Mouse (Mus musculus) heart, adult 9 months (tissue): ENCODE results near the gene Col1a2.

Experiments
- DNase-seq, 2 experiments: peaks; one replicate each; pipeline ENCODE4 v3.0.0; 2022; ENCODE audit warnings: low spot score in 2 of 2

Gene Col1a2

DNA sequence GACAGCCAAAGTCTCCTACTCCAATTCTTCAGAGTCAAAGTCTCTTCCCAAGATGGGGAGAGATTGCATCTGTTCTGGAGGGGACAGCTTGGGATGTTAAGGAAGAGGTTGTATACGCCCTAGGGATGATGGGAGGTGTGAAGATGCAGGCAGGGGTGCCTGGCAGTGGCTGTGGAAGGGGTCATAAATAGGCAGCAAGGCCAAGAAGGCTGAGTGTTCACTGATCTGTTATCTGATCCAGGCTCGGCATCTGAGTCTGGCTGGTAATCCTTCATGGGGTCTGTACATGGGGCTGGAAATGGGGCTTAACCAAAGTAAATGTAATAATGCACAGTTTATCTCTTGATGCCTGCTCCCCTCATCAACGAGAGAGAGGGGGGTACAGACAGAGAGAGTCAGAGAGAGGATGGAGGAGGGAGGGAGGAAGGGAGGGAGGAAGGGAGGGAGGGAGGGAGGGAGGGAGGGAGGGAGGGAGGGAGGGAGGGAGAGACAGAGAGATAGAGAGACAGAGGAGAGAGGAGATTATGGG is at the start of gene Col1a2:
TSS of gene Col1a2 (plus strand) at position 212 of the 529 bp plus-strand sequence.
- DNase-seq, result no peak

GRCm38 (mm10) chr6:4455518-4455917 is 49.1 kb upstream of the Col1a2 start:
- no peak for DNase-seq

GRCm38 (mm10) chr6:4455961-4456617 is 48.5 kb upstream of the Col1a2 start:
- peak; percentile 12 to 23 for DNase-seq

DNA sequence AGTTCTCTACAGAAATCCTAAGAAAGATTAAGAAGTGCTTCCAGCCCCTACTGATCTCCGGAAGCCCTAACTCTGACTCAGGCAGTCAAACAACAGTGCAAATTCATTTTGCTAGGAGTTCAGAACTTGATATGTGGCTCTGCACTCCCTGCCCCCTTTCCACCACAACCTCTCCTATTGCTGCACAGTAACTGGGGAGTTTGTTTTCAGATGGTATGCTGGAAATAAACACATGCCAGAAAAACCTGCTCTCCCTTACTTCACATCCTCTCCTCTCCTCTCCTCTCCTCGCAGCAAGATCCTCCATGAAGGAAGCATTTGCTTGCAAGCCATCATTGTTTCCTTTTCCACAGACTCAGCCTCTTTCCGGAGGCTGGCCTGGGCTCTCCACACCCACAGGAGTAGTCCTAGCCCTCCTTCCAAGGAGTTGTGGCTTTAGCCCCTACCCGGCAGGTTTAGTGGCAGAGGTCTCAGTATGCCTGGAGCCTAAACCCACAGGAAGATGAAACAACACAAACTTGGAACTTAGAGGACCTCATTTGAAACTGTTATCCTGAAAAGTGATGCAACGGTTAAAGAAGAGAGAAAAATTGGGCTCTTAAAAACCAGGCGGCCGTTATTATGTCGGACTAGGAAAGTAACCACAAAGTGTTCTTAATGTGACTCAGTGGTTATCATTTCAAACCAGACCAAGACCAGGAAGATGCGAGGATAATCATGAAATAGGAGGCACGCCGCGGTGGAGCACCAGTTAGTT is 47.7 kb upstream of the Col1a2 start:
- peak; percentile 22 to 38 for DNase-seq

DNA sequence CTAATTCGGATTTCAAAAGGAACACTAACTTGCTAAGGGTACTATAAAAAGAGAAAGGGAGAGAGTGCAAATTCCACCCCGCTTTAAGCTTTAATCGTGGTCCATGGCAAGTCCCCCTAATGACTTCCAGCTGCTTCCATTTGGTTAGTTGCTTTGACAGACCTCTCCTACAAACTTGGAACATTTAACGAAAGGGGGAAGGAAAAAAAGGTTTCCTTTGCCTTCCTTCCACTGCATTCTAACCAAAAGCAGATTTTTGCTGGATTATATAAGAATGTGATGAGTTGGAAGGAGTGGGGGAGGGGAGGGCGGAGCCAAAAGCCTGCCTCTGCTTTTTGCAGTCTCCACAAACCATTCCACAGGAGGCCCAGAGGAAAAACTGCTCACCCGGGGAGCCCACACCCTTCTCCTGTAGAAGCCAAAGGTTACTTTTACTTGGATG is 47.0 kb upstream of the Col1a2 start:
- DNase-seq, result peak; percentile 68 to 73

GRCm38 (mm10) chr6:4465320-4465719 is 39.3 kb upstream of the Col1a2 start:
- DNase-seq, result peak in 1 of 2 experiments; percentile 19

GRCm38 (mm10) chr6:4483577-4483936 is 21.1 kb upstream of the Col1a2 start:
- DNase-seq, result no peak

GRCm38 (mm10) chr6:4483937-4484601 is 20.5 kb upstream of the Col1a2 start:
- DNase-seq, result peak; percentile 52 to 58

DNA sequence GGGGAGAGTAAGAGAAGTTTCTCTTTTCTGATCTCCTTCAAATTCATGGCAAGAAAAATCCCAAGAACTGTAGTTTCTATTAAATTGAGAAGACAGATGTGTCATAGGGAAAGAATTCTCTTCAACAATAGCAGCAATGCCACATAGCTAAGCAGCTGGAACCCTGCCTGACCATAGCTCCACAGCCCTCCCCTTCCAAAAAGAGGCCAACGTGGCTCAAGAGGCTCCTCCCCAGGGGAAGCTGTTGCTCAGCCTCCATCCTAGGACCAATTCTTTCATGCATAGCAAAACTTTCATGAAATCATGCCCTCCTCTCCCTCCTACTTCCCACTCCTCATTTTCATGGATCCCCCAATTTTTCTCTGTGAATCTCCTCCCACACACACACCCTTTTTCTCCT is 16.3 kb upstream of the Col1a2 start:
- DNase-seq, result peak; percentile 73 to 81

- no peak for DNase-seq
Observed at GRCm38 (mm10) chr6:4488966-4489365, 15.6 kb upstream of the Col1a2 start.

- peak; percentile 72 to 79 for DNase-seq
Observed at GRCm38 (mm10) chr6:4489366-4490245, 15.0 kb upstream of the Col1a2 start.

DNA sequence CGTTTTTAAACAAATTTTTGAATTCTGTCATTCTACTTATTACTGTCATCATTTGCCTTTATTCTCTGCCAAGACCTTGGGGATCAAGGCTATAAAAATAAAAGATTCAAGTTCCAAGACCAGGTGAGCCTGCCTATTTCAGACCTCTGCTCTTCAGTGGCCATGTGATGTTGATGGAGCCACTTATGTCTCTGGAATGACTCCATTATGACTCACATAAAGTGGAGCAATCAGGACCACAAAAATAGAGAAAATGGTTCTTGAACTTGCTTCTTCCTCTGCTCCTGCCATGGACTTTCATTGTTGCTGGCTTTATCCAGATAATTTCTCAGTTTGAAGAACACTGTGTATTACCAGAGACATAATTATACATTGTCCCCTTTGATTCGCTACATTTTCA is 10.9 kb upstream of the Col1a2 start:
- DNase-seq, result no peak

- DNase-seq, result no peak
Observed at GRCm38 (mm10) chr6:4496428-4496827, 8.2 kb upstream of the Col1a2 start.

GRCm38 (mm10) chr6:4503106-4503505 is 1.5 kb upstream of the Col1a2 start:
- peak; percentile 29 to 30 for DNase-seq

- DNase-seq, result peak; percentile 74 to 76
Observed at GRCm38 (mm10) chr6:4505158-4505997, 764 bp downstream of the Col1a2 start.

DNA sequence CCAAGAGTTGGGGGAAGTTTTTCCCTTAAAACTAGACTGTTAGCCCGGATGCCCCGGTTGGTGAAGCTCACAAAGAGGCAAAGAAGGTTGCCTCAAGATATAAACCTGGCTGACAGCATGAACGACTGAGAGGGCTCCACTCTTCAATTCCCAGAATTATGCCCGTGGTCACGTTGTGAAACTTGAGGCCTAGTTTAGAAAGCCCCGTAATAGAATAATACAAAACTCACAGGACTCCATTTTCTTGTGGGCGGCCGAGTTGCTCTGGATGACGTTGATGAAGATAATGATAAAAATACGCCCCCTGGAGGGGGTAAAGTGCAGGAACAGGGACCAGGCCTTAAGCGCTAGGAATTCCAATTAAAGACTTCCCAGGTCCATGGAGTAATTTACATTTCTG is 1.5 kb downstream of the Col1a2 start:
- DNase-seq, result peak; percentile 31 to 56

DNA sequence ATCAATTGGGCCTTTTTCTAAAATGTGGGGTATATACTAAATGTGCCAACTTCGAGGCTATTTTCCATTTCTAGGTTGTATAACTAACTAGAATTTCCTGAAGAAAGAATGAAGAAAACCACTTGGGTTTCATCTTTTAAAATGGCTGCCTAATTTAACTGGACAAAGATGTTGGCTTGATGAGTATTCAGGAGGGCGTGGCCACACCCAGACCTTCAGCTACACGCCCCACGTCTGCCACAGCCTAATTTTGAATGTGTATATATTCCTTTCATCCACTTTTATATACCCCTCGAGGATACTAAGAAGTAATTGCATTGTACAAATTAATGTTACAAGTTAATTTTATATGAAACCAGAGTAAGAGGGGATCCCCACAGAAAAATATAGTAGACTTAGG is 2.2 kb downstream of the Col1a2 start:
- DNase-seq, result no peak

DNA sequence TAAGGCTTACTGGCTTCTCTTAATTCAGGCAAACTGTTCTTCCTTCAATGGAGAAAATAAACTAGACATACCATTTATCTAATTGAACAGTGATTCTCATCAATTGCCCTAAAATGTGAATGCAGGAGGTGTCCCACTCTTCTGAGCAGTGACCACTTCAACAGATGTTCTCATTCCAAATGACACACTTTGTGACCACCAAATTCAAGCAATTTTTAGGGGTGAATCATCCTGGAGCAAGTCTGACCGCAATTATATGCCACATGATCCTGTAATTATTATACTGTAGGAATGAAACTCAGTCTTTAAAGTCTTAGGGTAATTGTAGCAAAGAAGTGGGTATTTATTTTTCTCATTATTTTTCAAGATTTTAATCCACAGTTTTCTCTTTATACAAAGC is 2.7 kb downstream of the Col1a2 start:
- DNase-seq, result no peak

- no peak for DNase-seq
Observed at GRCm38 (mm10) chr6:4508279-4508678, 3.7 kb downstream of the Col1a2 start.

DNA sequence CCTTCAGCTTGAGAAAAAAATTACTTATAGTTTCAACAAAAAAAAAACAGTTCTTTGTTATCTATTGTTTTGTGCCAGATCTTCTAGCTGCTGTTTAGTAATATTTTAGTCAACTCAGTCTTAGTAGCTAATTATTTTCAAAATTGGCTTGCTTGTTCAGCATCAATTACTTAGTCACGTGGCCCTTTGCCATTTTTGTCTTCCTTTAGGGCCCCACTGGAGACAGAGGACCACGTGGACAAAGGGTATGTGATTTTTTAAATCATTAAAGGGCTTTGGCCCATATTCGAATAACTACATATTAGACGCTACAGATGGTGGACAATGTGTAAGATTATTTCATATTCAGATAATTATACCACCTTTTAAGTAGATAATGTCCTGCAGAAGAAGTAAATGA is 4.8 kb downstream of the Col1a2 start:
- no peak for DNase-seq

- no peak for DNase-seq
Observed at GRCm38 (mm10) chr6:4514671-4515070, 10.1 kb downstream of the Col1a2 start.
